Mouse (Mus musculus) adrenal gland, adult 8-10 months (tissue): ENCODE measurements around the gene 2810004N23Rik. TPM values are rescaled to one million over a fixed set of nuclear protein-coding genes. Genes with fewer than 3 reads are reported as not detected.

ENCODE experiments used
- DNase-seq: peaks from one replicate; pipeline ENCODE4 v3.0.0; 2022
- total RNA-seq, 4 experiments: library from RNA; stranded (reverse); gene quantifications; 2 replicates each; pipeline ENCODE4 v1.2.4; 2022

Gene 2810004N23Rik
- 10 to 100 TPM; 27.5 to 31.3 (median 29.2) TPM for total RNA-seq

DNA sequence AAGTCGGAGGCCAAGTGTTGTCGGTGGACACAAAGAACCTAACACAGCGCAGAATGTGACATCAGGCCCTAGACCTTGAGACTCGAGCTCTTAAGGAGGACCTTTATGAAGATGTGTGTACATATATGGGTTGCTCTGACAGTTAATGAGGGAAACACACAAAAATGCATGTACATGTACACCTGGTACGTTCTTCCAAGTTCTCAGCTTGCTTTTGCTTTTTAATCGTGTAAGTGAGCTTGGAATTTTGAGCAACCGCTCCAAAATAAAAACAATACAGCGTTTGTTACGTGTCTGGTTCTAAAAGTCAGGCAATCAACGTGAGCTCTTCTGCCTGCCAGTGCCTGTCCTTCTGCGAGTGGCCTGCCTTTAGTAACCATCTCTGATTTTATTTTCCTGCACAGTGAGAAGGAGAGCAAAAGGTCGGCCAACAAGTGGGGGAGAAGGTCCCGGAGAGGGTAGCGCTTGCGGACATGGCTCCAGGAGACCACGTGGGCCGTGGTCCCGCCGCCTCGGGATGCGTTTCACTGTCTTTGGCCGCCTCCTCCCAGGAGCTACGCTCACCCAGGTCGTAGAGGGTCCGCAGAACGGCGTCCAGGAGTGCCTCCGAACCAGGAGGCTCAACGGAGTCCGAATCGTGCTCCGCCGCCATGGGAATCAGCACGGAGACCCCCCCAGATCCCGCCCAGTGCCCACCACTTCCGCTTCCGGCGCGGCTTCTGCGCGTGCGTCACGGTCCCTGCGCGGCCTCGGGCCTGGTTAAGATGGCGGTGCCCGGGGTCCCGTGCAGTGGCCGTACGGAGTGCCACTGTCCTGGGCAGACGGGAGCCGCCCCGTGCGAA, at the start of gene 2810004N23Rik, which contains the start of gene Gnpat:
TSS of gene 2810004N23Rik (minus strand) at position 800 of the 842 bp plus-strand sequence.
TSS of gene Gnpat (plus strand) at position 713 of the 842 bp plus-strand sequence.
- DNase-seq: peak; percentile 88

DNA sequence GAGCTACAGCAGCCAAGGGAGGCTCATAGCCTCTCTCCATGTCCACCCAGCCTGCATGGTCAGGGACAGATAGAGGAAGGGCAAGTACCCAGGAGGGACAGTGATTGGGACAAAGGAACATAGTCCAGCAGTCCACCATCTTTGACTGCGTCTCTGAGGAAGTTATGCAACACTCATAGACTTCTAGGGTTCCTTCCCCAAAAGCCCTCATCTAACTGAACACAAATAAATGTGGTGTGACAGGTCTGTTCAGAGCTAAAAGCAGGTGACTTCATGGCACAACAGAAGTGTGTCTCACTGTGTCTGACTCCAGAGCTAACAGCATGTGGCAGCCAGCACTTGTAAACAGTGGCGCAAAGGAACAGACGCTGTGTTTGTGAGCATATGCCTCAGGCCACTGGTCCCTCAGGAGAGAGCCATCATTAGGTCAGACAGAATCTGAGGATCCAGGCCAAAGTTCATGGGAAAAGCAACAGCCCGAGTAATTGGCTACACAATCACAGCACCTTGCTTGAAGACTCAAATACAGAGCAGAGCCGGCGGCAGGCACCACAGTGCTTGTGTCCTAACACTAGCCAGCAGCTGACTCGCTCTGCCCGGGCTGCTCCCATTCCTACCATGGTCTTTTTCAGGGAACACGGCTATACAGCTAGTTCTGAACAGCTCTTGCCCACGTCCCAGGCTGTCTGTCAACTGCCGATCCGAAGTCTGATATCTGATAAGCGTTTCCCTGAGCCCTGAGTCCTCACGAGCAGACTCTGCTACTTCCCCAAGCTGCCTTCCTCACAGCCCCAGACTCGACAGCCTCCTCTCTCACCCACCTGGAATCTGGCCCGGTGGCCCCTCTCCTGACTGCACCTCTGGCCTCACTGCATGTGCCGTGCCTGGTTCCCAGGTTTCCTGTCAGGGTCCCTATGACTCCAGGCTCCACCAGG, 49.3 kb upstream of the 2810004N23Rik start:
- DNase-seq: no peak

DNA sequence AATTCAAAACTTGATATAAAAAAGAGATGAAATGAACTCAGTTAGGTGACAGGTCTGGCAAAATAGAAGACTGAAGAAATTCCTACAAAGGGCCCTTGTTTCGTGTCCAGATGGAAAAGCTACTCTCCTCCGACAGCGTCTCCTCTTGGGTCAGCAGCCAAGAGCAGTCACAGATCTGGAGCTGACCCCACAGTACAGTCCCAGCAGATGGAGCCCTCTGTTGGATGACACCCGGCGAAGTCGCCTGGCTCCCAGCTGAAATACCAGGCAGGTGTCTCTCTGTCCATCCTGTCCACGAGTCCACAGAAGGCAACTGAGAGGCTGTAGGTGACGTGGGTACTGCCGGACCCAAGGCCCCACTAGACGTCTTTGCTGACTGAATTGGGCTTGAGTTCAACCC, 47.4 kb upstream of the 2810004N23Rik start:
- DNase-seq: no peak

DNA sequence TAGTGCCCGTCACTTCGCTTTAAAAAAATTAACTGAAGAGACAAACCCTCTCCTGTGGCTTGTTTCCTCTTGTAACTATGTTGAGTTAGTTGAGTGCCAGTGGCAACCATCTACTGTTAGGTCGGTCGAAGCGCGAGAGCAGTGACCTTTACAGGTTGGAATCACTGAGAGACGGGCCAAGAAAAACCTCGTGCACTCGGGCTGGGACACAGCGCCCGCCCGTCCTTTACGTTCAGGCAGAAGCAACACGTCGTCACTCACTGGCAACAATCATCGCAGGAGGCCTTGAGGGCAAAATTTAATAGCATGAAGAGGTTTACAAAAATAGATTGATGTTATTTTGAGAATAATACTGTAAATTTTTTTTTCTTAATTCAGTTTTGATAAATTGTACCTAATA, 47.0 kb upstream of the 2810004N23Rik start:
- no peak for DNase-seq

DNA sequence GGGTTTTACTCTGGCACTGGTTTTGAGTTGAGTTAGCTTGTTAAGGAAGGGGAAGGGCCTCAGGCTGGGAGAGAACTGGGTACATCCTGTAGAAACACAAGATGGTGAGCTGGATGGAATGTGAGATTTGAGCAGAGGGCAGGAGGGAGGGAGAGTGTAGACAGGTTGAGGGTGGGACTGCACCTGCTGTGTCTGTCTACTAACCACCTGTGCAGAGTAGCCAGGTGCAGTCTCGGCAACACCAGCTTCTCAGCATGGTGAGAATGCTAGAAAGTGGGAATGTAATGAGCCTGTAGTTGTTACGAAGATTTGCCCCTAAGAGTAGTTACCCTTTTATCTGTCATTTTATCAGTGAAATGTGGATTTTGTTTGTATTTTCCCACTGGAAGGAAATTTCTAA, 42.6 kb upstream of the 2810004N23Rik start:
- DNase-seq: no peak

DNA sequence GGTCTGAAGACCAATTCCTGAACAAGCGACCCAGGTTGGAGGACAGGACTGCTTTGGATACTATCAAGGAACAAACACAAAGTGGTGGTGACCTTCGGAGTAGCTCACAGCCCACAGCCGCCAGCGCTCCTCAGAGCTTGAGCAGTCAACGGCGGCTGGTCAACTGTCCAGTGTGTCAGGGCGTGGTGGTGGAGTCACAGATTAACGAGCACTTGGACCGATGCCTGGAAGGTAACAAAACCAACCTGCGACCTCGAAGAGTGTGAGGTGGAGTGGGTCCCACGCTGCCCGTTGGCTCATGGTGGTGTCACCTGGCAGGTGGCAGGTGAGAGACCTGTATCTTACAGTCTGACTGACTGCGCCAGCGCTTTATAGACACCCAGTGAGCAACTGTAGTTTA, 40.3 kb upstream of the 2810004N23Rik start:
- no peak for DNase-seq

DNA sequence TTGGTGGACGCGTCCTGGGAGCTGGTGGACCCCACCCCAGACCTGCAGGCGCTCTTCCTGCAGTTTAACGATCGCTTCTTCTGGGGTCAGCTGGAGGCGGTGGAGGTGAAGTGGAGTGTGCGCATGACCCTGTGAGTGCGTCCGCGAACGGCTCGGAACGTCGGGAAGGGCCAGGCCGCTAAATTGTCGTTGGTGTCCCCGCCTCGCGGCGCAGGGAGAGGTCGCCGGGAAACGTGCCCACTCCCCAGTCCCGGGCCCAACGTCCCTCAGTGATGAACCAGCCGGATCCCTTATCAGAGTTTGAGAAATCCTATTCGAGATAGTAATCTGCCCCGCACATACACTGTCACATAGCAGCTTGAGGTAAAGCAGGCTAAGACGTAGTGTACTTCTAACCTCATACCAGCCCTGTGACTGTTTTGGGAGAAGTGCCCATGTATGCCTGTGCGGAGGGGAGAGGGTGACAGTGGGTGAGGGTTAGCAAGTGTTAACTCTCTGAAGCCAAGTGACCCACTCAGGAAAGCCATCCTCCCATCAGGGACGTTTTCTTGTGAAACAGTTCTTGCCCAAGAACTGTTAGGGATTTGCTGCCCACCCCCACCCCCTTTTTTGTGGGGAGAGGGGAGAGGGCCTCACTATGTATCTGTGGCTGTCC, 35.5 kb upstream of the 2810004N23Rik start:
- no peak for DNase-seq

DNA sequence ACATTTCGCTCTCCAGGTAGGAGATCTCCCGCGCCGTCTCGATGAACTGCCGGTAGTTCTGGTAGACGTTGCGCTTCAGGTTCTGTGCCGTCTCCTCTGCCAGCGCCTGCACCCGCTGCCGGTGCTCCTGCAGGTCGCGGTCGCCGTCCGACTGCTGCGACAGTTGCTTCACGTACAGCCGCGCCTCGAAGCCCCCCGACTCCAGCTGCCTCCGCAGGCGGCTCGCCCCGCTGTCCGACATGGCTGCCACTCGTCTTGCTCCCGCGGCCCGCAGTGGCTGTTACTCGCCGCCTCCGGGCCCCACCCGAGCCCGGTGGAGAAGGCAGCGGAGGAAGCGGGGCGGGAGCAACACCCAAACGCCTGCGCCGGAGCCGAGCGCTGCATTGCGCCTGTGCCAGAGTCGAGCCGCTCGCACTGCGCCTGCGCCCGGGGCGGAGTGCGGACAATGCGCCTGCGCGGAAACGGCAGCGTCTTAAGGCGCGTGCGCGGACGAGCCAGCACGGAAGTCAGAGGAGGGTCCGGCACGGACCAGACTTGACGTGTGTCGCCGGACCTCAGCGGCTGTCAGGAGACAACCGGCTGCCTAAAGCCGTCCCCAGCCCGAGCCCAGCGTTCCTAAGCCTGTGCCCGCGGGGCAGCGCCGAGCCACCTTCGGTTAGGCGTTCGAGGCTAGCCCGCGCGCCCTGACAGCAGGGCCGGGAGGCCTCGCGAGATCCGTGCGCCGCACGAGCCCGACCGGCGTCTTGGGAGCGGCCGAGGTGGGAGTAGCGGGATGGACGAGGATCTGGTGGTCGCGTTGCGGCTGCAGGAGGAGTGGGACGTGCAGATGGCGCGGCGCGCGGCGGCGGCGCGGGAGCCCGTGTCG, 34.7 kb upstream of the 2810004N23Rik start, which contains the start of the genes Exoc8 and Sprtn:
TSS of gene Exoc8 (minus strand) at position 320 of the 865 bp plus-strand sequence.
TSS of gene Sprtn (plus strand) at position 501 of the 865 bp plus-strand sequence.
- DNase-seq: peak; percentile 95

DNA sequence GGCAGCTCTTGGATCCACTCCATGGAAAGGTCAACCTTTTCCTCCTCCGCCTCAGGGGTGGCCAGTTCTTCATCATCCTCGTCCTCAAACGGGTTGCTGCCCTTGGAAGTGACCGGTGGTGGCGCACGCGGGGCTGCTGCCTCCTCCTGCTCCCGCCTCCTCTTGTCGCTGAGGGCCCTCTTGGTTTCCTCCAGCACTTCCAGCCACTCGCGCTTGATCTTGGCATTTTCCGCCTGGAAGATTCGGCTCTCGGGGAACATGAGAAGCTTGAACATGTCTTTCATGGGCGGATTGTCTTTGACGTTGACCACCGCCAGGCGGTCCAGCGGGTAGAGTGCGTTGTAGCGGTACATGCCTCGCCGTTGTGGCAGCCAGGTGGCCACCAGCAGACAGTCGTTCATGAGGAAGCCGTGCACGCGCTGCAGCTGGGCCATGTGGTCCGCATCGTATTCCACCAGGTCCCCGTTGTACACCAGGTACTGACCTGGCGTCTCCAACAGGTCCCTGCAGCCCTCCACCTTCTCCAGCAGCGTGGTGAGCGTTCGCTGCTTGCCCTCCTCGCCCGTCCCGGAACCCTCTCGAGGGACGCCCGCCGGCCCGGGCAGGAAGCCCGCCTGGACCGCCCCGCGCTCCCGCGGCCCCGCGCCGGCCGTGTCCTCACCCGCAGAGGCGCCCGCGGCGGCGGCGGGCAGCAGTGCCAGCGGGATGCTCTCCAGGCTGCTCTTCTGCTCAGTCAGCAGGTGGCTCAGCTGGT, 33.9 kb upstream of the 2810004N23Rik start:
- peak; percentile 73 for DNase-seq

DNA sequence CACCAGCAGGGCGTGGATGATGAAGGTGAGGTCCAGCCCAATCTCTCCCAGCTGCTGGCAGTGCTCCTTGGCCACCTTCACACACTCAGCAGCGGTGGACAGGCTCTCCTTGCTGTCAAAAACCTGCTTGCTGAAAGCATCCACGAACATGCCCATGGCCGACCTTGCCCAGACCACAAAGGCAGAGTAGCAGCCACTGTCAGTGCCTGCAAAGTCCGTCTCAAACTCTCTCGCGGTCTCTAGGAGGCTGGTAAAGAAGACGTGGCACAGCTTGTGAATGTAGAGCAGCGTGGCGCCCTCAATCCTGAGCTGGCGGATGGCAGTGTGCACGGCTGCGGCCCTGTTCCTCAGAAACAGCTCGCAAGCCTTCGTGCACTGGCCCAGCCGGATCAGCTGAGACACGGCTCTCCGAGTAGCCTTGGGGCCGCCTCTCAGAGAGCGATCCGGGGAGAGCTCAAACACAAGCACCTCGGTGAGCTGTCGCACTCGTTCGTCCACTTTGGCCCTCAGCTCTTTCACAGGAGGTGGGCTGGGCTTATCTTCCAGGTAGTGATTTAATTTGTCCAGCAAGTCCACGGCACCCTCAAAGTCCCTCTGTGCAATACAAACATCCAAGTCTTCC, 33.2 kb upstream of the 2810004N23Rik start:
- DNase-seq: no peak

DNA sequence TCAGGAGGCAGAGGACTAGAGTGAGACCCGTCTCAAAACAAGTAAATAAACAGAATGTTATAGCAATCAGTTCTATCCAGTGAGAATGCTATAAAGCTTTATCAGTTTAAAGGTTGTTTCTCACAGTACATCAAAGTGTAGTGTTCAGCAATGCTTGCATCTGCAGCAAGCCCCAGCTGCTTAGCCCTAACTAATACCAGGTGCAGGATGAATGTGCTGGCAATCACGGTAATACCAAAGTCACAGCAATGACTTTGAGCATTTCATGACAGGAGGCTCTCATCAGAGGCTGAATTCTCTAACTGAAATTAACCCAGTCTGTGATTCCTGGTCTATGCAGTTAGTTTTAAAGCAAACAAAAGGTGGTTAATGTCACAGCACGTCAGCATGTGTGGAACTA, 29.7 kb upstream of the 2810004N23Rik start:
- DNase-seq: no peak

DNA sequence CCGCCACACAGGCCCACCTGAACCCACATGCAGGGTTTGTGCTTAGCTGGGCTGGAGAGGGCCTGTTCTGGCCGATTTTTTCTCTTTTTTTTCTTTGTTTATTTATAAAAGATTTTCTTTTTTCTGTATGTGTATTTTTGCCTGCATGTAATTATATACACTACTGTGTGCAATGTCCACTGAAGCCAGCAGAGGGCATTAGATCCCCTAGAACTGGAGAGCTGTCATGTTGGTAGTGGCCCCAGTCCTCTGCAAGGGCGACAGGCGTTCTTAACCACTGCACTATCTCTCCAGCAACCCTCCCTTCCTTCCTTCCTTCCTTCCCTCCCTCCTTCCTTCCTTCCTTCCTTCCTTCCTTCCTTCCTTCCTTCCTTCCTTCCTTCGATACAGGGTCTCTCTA, 25.5 kb upstream of the 2810004N23Rik start:
- DNase-seq: no peak

DNA sequence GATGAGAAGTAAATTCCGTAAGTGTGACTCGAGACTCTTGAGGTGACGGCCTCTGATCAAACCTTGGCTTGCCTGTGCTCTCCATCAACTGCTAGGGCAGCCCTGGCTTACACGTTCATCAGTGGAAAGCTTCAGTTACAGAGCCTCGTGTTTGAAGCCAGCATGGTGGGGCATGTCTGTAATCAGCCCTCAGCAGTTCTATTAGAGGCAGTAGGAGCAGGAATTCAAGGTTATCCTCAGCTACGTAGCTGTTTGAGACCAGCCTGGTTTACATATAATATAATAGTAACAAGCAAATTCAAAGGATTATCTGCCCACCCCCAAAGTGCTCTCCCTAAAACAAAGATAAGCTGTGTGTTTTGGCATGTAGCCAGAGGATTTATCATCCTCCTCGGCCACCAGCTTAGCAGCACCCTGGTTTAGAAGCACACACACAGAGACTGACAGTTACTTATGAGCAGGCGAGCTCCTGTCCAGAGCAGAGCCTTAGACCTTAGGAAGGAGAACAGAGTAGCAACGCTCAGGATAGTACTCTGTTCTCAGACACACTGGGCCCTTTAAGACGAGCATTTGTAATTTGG, 16.1 kb upstream of the 2810004N23Rik start:
- no peak for DNase-seq

DNA sequence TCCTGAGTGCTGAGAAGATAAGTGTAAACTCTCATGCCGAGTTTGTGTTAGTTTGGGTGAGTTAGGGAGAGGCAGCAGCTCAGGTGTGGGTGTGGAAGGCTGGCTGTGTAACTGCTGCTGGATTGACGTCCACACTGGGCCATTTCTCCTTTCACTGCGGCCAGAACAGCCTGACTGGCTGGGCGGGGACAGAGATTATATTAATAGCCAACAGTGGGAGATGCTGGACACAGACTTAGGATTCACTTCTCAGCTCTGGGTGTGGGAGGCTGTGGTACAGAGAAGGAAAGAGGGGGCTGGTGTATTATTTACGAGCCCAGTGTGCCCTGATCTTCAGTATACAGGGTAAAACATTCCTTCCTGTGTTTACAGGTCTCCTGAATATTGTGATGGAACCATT, 15.2 kb upstream of the 2810004N23Rik start:
- no peak for DNase-seq

DNA sequence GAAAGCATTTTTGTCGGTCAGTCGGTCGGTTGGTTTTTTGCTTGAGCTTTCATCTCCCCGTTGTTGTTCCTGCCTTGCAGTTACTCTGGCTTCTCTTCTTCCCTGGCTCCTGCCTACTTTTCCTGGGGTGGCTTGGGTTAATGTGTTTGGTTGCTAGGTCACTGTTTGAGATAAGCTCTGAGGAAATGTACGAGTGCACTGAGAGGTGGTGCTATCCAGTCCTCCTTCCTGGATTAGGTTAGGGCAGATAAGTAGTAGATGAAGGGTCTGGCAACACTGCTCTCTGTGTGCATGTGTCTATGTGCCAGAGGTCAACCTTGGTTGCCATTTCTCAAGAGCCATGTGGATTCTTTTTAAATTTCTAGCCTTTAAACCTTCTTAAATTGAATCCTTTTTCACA, 9.8 kb upstream of the 2810004N23Rik start:
- DNase-seq: no peak

DNA sequence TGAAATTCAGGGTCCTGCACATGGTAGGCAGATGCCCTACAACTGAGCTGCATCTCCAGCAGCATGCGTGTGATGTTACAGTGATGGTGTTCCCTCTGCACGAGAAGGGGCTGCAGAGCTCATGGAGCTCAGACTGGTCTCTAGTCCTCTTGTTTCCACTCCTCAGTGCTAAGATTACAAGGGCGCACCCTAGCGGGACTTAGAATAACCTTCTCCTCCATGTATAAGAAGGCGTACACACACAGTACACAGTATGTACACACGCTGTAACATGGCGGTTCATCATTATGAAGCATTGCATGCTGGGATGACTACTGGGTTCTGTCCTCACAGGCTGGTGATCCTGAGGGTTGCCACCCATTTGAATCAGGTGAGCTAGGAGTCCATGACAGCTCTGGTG, 9.2 kb upstream of the 2810004N23Rik start:
- DNase-seq: no peak

DNA sequence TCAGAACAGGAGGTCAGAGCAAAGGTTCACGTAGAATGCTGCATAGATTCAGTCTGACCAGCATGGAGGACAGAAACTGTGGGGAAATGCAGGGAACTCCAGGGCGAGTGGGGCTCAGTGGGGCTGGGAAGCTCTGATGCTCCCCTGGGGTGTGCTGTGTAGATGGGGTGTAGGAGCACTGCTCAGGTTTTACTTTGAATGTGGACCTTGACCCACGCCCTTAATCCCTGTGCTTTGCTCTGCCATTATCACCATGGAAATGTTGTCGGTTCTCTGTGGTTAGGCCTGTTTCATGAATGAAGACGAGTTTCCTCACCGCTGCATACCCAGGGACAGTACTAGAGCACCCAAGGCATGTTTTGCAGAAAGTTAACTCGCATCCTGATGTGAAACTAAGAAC, 8.6 kb upstream of the 2810004N23Rik start:
- no peak for DNase-seq

DNA sequence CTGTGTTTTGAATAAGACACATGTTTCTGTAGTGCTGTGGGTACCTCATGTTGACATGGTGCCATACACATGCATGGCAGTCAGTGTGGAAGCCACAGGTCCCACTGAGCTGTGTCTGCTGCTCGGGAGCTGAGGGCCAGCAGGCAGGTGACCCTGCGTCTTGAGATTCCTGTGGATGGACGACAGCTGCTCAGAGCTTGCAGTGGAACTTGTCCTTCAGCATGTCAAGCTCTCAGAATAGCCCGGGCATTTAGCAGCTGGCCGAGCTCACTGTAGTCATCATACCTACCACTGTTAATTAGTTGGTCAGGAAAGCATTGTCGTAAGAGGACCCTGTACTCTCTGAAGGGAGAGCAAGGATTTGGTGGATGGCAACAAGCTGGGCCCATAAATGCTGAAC, 6.8 kb upstream of the 2810004N23Rik start:
- DNase-seq: no peak

DNA sequence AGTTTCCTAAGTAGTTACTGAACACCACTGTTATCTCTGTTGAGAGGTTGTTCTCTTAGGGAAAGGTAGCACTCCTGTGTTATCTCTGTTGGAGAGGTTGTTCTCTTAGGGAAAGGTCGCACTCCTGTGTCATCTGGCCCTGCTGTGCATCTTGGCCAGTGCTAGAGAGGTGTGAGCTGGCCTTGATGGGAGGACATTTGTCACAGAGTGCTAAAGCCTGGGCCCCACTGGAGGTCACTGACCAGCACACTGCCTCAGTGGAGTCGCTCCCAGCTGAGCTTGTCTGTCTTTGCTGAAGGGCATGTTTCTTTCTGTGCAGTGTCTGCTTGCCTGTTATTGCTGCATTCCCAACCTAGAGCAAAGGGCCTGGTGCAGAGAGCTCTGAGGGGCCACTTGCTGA, 4.2 kb upstream of the 2810004N23Rik start:
- DNase-seq: peak; percentile 47

DNA sequence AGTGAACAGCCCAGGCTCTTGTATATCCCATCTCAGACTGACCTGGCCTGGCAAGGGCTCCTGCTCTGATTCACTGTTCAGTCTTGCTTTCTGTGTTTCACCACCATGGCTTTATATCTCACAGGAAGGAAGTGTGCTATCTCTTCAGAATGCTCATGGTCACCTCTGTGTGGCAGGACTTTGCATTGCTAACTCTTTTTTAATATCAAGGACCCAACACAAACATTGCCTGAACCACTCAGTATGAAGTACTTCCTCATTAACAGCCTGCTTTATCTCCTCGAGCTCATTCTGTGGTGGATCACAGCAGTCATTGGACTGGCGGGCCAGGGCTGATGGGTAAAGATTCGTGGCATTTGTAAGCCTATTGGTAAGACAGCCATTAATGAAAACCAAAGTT, 3.7 kb upstream of the 2810004N23Rik start:
- no peak for DNase-seq
